Mouse (Mus musculus) monocyte, adult 5-6 weeks (primary cell): ENCODE data around the gene Fam227a. TPM values are rescaled to one million over a fixed set of nuclear protein-coding genes. Genes with fewer than 3 reads are reported as not detected.

Source experiments
- ATAC-seq: fragments of 153-309, 156-312 bp; replicated peaks from 2 replicates; pipeline ENCODE4 v1.8.0; 2017; ENCODE audit warnings: mild to moderate bottlenecking; ENCODE audit not compliant: low TSS enrichment, insufficient number of reproducible peaks, severe bottlenecking, poor library complexity, low FRiP score
- total RNA-seq: library from RNA; stranded (forward); fragments of 200-1000, 200-491, 200-594 nt; gene quantifications from 3 replicates; pipeline ENCODE4 v1.2.3, GENCODE M21; 2017

Fam227a gene
- 1.0 to 4.5 TPM (median 1.3 TPM) in 3 replicates for total RNA-seq

GRCm38 (mm10) chr15:79658531-79659375 is at the start of gene Fam227a, which contains the start of gene Cby1:
Gene Fam227a, minus strand, starts transcription at chr15:79658956.
Gene Cby1, plus strand, starts transcription at chr15:79659199.
- peak; percentile 77 for ATAC-seq

GRCm38 (mm10) chr15:79708229-79708822 is 49.6 kb upstream of the Fam227a start:
- no peak for ATAC-seq

GRCm38 (mm10) chr15:79706603-79707214 is 48.0 kb upstream of the Fam227a start:
- ATAC-seq = no peak

- no peak for ATAC-seq
Observed at GRCm38 (mm10) chr15:79697558-79698187, 38.9 kb upstream of the Fam227a start.

DNA sequence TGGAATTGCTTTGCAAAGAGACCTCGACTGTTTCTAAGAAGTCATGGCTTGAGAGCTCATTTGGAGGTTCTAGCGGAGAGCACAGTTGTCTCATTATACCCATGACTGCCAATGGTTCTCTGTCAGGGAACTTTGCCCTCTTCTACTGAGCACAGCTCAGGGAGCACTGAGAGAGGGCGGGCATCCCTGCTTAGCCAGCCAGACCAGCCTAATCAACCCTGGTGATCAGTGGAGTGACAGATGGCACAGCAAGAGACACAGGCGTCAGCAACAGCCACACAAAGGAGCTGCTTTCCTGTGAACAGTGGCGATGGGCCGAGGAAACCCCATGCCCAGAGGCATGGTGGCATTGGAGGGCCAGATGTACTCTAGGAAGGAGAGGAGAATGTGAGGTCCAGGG is 38.3 kb upstream of the Fam227a start:
- no peak for ATAC-seq

GRCm38 (mm10) chr15:79696508-79696907 is 37.8 kb upstream of the Fam227a start:
- ATAC-seq = no peak

DNA sequence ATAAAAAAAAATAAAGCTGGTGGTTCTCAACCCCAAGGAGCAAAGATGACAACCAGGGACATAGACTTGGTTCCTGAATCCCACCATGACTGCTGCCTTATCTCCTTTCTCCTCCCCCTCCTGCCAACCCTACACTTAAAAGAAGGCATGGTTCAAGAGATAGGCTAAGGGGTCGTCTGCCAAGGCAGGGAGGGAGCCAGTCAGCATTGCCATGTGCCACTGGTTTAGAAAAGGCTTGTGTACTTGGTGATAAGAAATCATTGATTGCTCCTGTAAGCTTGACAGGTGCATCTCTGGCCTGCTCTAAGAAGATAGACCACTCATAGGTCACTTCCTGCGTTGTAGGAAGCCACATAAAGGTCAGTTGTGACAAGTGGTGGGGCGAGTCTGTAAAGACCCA is 36.8 kb upstream of the Fam227a start:
- no peak for ATAC-seq

- ATAC-seq = no peak
Observed at GRCm38 (mm10) chr15:79694512-79694911, 35.8 kb upstream of the Fam227a start.

DNA sequence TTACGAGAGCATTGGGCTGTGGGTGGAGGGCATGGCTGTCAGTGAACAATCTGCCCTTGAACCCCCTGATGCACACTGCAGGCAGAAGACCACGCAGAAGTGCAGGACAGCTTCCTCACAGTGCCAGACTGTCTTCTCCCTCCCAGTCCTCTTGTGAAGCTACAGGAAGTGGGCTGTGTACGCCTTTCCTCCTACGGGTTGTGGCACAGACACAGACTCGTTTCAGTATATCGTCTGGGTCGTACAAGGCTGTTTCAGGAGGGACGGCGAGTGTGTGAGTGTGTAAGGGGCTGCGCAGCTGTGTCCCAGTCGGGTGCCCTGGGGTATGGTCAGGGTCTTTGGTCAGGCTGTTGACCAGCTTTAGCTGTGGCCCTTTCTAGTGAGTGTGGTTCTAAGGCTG is 35.0 kb upstream of the Fam227a start:
- ATAC-seq = no peak

DNA sequence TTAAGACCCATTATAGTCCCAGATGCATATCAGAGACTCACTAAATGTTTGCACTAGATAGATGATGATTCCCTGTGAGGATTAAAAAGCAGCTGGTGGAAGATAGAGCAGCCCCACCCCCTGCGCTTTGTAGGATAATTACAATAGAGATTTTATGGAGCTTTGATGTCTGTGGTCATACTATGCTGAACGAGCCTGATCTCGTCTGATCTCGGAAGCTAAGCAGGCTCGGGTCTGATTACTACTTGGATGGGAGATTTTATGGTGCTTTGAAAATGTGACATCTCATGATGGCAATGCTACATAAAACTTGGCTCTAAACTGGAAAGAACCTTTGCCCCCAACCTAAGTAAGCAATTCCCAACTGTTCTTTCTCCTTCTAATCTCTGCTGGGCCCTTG is 33.6 kb upstream of the Fam227a start:
- ATAC-seq = no peak

DNA sequence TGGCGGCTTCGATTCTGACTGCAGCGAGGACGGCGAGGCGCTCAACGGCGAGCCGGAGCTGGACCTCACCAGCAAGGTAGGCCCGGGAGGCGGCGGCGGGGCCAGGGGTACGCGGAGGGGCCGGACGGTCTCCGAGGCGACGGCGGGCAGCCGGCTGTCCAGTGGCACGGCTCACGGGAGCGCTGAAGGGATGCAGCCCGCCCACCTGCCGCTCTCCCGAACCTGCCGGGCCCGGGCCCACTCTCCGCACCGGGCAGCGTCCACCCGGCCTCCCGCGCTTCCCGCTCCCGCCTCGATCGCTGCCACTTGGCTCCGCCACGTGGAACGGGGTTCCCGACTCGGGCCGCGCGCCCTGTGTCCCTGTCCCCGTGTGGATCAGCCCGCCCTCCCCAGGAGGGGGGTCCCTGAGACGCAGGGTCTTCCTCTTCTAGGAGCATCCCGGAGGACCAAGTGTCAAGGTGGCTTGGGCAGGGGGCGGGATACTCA is 32.3 kb upstream of the Fam227a start:
- ATAC-seq = no peak

- peak; percentile 87 for ATAC-seq
Observed at GRCm38 (mm10) chr15:79690426-79691022, 31.8 kb upstream of the Fam227a start, which contains the start of gene Gtpbp1. Gene Gtpbp1, plus strand, starts transcription at chr15:79690845.

- no peak for ATAC-seq
Observed at GRCm38 (mm10) chr15:79689662-79690425, 31.1 kb upstream of the Fam227a start.

GRCm38 (mm10) chr15:79688268-79688956 is 29.7 kb upstream of the Fam227a start:
- no peak for ATAC-seq

- peak; percentile 47 for ATAC-seq
Observed at GRCm38 (mm10) chr15:79687646-79688267, 29.0 kb upstream of the Fam227a start, which contains the start of gene Josd1. Gene Josd1, minus strand, starts transcription at chr15:79687919.

DNA sequence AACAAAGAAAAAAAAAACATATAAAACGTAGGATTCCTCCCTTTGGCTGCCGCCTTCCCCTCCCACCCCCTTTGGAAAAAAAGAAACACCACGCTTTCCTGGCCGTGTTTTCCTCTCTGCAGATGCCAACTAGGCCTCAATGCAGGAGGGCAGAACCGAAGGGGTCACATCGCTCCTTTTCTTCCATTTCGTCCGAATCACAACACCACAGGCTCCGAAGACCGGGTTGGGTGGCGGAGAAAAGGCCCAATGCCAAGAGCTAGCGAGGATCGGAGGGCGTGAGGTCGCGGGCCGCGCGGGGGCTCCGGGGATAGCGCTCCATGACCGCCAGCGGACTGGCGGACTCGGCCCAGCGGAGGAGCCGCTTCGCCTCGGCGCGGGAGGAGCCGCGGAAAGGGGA is 28.4 kb upstream of the Fam227a start:
- ATAC-seq = no peak
